Mouse (Mus musculus): ENCODE results near the gene Ttc29. TPM values are rescaled to one million over a fixed set of nuclear protein-coding genes. Genes with fewer than 3 reads are reported as not detected.

Ttc29 gene
- total RNA-seq, 1 experiment = 1.4 TPM

DNA sequence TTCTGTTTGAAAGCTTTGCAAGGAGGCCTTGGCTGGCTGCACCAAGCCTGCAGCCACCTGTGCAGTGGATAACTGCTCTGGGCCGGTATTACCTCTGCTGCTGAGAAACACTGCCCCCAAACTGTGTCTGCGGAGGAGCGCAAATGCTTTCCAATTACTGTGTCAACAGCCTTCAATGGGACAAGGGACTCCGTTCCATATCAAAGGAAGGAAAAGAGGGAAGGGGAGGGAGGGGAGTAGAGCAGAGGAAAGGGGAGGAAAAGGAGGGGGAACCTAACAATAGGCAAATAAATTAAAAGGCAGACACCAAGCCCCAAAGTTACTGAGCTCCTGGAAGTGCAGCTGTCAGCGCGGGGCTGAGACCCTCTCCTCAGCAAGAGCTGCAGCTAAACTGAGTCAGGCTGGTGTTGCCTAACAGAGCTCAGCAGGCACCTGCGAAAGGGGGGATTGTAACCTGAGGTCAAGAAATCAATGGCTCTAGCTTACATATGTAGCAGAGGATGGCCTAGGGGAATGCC, 54.9 kb downstream of the Ttc29 start:
- Histone ChIP-seq H3K4me1 (ENCODE audit: control insufficient read depth in 2 of 2, insufficient read depth in 2 of 2, low read length in 2 of 2, poor library complexity in 1 of 2) (peaks cover 0 to 7% of the 10 kb centered on the region in 2 experiments; a peak in 1 of 4 replicates), H3K9me3 (ENCODE audit: control insufficient read depth, insufficient read depth, low read depth, low read length) (no peaks in the 10 kb centered on the region), H3K36me3 (ENCODE audit: control insufficient read depth, insufficient read depth, low read length, poor library complexity, severe bottlenecking) (no peaks in the 10 kb centered on the region), H3K27ac (ENCODE audit: insufficient read depth, low read depth, low read length, poor library complexity, severe bottlenecking) (no peak overlapping the region), H3K9ac (ENCODE audit: insufficient read depth, low read depth, low read length, poor library complexity, severe bottlenecking) (no peak overlapping the region), H3K4me3 (ENCODE audit: insufficient read depth in 1 of 2, low read depth in 1 of 2, low read length in 2 of 2, poor library complexity in 1 of 2, severe bottlenecking in 1 of 2) (peak overlapping the region; percentile 28 to 53; a peak in 3 of 4 replicates)
- in situ Hi-C loops (cut with MboI; ENCODE audit: low sequenced_read_pairs in 2 of 2, unreplicated experiment in 2 of 2) = no loop called here
- peak; percentile 54 for DNase-seq (ENCODE audit: low read depth, low spot score)
- TF ChIP-seq CHD2 (IDR thresholded peaks at IDR 0.05; ENCODE audit: low read depth, low read length) (no peak), ZNF384 (IDR thresholded peaks at IDR 0.05; ENCODE audit: low read depth, low read length) (no peak)

DNA sequence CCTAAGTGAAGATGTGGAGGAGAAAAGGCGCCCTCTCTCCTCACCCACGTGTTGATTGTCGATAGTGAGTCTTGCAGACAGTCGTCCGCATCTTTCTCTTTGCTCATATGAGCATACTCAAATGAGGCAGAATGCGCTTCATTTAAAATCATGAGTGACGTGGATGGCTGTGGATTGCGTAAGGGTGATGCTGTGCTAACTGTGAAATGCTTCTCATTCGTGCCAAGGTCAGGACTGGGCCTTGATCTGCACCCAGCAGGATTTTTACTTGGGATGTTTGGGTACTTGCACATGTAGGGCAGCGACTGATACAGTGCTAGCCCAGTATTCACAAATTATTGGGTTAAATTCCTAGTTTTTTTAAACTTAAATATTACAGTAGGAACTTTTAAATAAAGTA, 56.2 kb downstream of the Ttc29 start:
- DNase-seq (ENCODE audit: low read depth, low spot score) = no peak
- Histone ChIP-seq H3K4me3 (ENCODE audit: insufficient read depth in 1 of 2, low read depth in 1 of 2, low read length in 2 of 2, poor library complexity in 1 of 2, severe bottlenecking in 1 of 2) (no peak overlapping the region), H3K36me3 (ENCODE audit: control insufficient read depth, insufficient read depth, low read length, poor library complexity, severe bottlenecking) (no peaks in the 10 kb centered on the region), H3K27ac (ENCODE audit: insufficient read depth, low read depth, low read length, poor library complexity, severe bottlenecking) (no peak overlapping the region), H3K4me1 (ENCODE audit: control insufficient read depth in 2 of 2, insufficient read depth in 2 of 2, low read length in 2 of 2, poor library complexity in 1 of 2) (peaks cover 0 to 7% of the 10 kb centered on the region in 2 experiments; a peak in 1 of 4 replicates), H3K9me3 (ENCODE audit: control insufficient read depth, insufficient read depth, low read depth, low read length) (no peaks in the 10 kb centered on the region), H3K9ac (ENCODE audit: insufficient read depth, low read depth, low read length, poor library complexity, severe bottlenecking) (no peak overlapping the region)
- in situ Hi-C loops (cut with MboI; ENCODE audit: low sequenced_read_pairs in 2 of 2, unreplicated experiment in 2 of 2) = no loop called here
- TF ChIP-seq CHD2 (IDR thresholded peaks at IDR 0.05; ENCODE audit: low read depth, low read length) (no peak), HCFC1 (IDR thresholded peaks at IDR 0.05; ENCODE audit: borderline replicate concordance, insufficient read depth, low read length) (no peak), ZNF384 (IDR thresholded peaks at IDR 0.05; ENCODE audit: low read depth, low read length) (no peak), MAFK (IDR thresholded peaks at IDR 0.05; ENCODE audit: insufficient read depth, low read depth, low read length) (no peak), ZC3H11A (IDR thresholded peaks at IDR 0.05; ENCODE audit: borderline replicate concordance, low read depth, low read length) (no peak)

DNA sequence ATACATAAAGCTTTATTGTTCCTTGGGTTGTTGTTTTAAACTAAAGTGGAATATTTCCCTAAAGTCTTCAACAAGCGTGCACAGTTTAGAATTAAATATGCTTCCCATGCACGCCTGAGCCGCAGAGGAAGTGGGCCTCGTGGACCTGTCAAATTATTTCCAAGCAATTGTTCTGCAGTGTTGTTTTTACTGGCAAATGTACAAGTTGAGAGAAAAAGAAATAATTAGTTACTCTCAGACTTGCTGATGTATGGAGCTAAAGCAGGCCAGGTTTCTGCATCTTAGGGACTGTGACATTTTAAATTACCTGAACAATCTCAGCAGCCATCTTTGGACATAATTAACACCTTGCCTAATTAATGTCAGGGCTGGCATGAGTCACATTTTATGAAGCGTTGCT, 58.3 kb downstream of the Ttc29 start:
- Histone ChIP-seq H3K9me3 (ENCODE audit: control insufficient read depth, insufficient read depth, low read depth, low read length) (no peaks in the 10 kb centered on the region), H3K9ac (ENCODE audit: insufficient read depth, low read depth, low read length, poor library complexity, severe bottlenecking) (no peak overlapping the region), H3K4me1 (ENCODE audit: control insufficient read depth in 2 of 2, insufficient read depth in 2 of 2, low read length in 2 of 2, poor library complexity in 1 of 2) (peaks cover 0 to 7% of the 10 kb centered on the region in 2 experiments; a peak in 1 of 4 replicates), H3K27ac (ENCODE audit: insufficient read depth, low read depth, low read length, poor library complexity, severe bottlenecking) (no peak overlapping the region), H3K4me3 (ENCODE audit: insufficient read depth in 1 of 2, low read depth in 1 of 2, low read length in 2 of 2, poor library complexity in 1 of 2, severe bottlenecking in 1 of 2) (no peak overlapping the region), H3K36me3 (ENCODE audit: control insufficient read depth, insufficient read depth, low read length, poor library complexity, severe bottlenecking) (no peaks in the 10 kb centered on the region)
- in situ Hi-C loops (cut with MboI; ENCODE audit: low sequenced_read_pairs in 2 of 2, unreplicated experiment in 2 of 2) = no loop called here
- TF ChIP-seq CHD2 (IDR thresholded peaks at IDR 0.05; ENCODE audit: low read depth, low read length) = no peak
- TF ChIP-seq MAFK (IDR thresholded peaks at IDR 0.05; ENCODE audit: insufficient read depth, low read depth, low read length) = no peak
- TF ChIP-seq ZNF384 (IDR thresholded peaks at IDR 0.05; ENCODE audit: low read depth, low read length) = no peak
- no peak for TF ChIP-seq ZC3H11A (IDR thresholded peaks at IDR 0.05; ENCODE audit: borderline replicate concordance, low read depth, low read length)
- TF ChIP-seq HCFC1 (IDR thresholded peaks at IDR 0.05; ENCODE audit: borderline replicate concordance, insufficient read depth, low read length) = no peak
- DNase-seq (ENCODE audit: low read depth, low spot score) = no peak

DNA sequence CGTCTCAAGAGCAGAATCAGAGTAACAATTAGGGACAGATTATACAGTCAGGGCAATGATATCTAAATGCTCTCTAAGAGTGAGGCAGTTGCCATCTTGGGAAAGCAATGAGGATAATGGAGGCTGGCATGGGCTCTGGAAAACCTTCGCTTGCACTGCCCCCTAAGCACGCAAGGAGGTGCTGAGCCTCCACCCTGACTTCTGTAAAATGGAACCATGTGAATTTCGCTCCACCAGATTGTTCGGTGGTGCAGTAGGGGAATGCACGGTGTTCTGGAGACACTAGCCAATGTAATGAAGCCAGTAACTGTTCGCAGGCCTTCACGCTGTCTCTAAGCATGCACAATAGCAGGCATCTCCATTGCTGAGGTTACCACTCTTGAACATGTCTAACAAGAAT, 63.0 kb downstream of the Ttc29 start:
- H3K27ac ChIP-seq (ENCODE audit: insufficient read depth, low read depth, low read length, poor library complexity, severe bottlenecking) = no peak overlapping the region
- H3K36me3 ChIP-seq (ENCODE audit: control insufficient read depth, insufficient read depth, low read length, poor library complexity, severe bottlenecking) = no peaks in the 10 kb centered on the region
- H3K4me1 ChIP-seq (ENCODE audit: control insufficient read depth in 2 of 2, insufficient read depth in 2 of 2, low read length in 2 of 2, poor library complexity in 1 of 2) = peaks cover 0 to 1% of the 10 kb centered on the region in 2 experiments; a peak in 1 of 4 replicates
- no peak for DNase-seq (ENCODE audit: low read depth, low spot score)
- no peak overlapping the region for H3K9ac ChIP-seq (ENCODE audit: insufficient read depth, low read depth, low read length, poor library complexity, severe bottlenecking)
- no peaks in the 10 kb centered on the region for H3K9me3 ChIP-seq (ENCODE audit: control insufficient read depth, insufficient read depth, low read depth, low read length)
- H3K4me3 ChIP-seq (ENCODE audit: insufficient read depth in 1 of 2, low read depth in 1 of 2, low read length in 2 of 2, poor library complexity in 1 of 2, severe bottlenecking in 1 of 2) = no peak overlapping the region
- TF ChIP-seq CHD2 (IDR thresholded peaks at IDR 0.05; ENCODE audit: low read depth, low read length) (no peak), ZC3H11A (IDR thresholded peaks at IDR 0.05; ENCODE audit: borderline replicate concordance, low read depth, low read length) (peak; percentile 87), MAFK (IDR thresholded peaks at IDR 0.05; ENCODE audit: insufficient read depth, low read depth, low read length) (no peak), ZNF384 (IDR thresholded peaks at IDR 0.05; ENCODE audit: low read depth, low read length) (no peak)
- in situ Hi-C loops (cut with MboI; ENCODE audit: low sequenced_read_pairs in 2 of 2, unreplicated experiment in 2 of 2) = no loop called here

DNA sequence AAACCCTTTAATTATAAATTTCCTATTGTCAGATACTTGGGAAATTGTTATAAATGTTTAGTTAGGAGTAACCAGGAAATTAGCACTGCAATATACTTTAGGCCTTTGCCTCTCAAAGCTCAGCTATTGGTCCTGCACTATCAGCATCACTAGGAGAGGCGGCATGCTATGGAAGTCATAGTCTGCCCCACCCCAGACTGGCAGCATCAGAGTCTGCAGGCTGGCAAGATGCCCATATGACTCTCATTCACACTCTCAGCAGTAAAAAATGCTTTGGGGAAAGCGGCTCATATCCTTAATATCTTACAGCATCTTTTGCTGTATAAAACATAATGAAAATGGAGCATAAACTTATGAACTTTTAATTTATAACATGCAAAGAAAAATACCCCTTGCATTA, 64.3 kb downstream of the Ttc29 start:
- no peak for TF ChIP-seq ZNF384 (IDR thresholded peaks at IDR 0.05; ENCODE audit: low read depth, low read length)
- TF ChIP-seq CHD2 (IDR thresholded peaks at IDR 0.05; ENCODE audit: low read depth, low read length) = no peak
- no peak for TF ChIP-seq ZC3H11A (IDR thresholded peaks at IDR 0.05; ENCODE audit: borderline replicate concordance, low read depth, low read length)
- TF ChIP-seq MAFK (IDR thresholded peaks at IDR 0.05; ENCODE audit: insufficient read depth, low read depth, low read length) = no peak
- TF ChIP-seq HCFC1 (IDR thresholded peaks at IDR 0.05; ENCODE audit: borderline replicate concordance, insufficient read depth, low read length) = no peak
- in situ Hi-C loops (cut with MboI; ENCODE audit: low sequenced_read_pairs in 2 of 2, unreplicated experiment in 2 of 2) = no loop called here
- no peaks in the 10 kb centered on the region for H3K36me3 ChIP-seq (ENCODE audit: control insufficient read depth, insufficient read depth, low read length, poor library complexity, severe bottlenecking)
- H3K9me3 ChIP-seq (ENCODE audit: control insufficient read depth, insufficient read depth, low read depth, low read length) = no peaks in the 10 kb centered on the region
- H3K4me1 ChIP-seq (ENCODE audit: control insufficient read depth in 2 of 2, insufficient read depth in 2 of 2, low read length in 2 of 2, poor library complexity in 1 of 2) = peaks cover 0 to 1% of the 10 kb centered on the region in 2 experiments; a peak in 1 of 4 replicates
- no peak overlapping the region for H3K27ac ChIP-seq (ENCODE audit: insufficient read depth, low read depth, low read length, poor library complexity, severe bottlenecking)
- no peak overlapping the region for H3K9ac ChIP-seq (ENCODE audit: insufficient read depth, low read depth, low read length, poor library complexity, severe bottlenecking)
- H3K4me3 ChIP-seq (ENCODE audit: insufficient read depth in 1 of 2, low read depth in 1 of 2, low read length in 2 of 2, poor library complexity in 1 of 2, severe bottlenecking in 1 of 2) = no peak overlapping the region
- no peak for DNase-seq (ENCODE audit: low read depth, low spot score)
